Mouse (Mus musculus) midbrain, embryonic 10.5 days (tissue): Measurements from ENCODE around the gene Mfsd4b2. TPM values are rescaled to one million over a fixed set of nuclear protein-coding genes. Genes with fewer than 3 reads are reported as not detected.
A peak's percentile ranks its signal among the peaks of the same experiment; 100 is the strongest.
"Not testable (repeated sequence)": the region's sequence is repeated elsewhere in the genome, so short reads cannot be mapped to it uniquely, and the experiment has no call there.

Source experiments
- DNase-seq: peaks from one replicate; pipeline ENCODE4 v3.0.0-alpha.2; 2017; ENCODE audit warnings: low spot score
- H3K27ac ChIP-seq: fragments of 300-500 bp; sonication (generic); replicated peaks from 2 replicates; pipeline ENCODE4 v1.5.1; 2016; ENCODE audit warnings: mild to moderate bottlenecking
- H3K27me3 ChIP-seq: fragments of 300-500 bp; sonication (generic); 2 replicates; pipeline ENCODE4 v1.6.1; 2016; ENCODE audit warnings: low read depth, mild to moderate bottlenecking; ENCODE audit not compliant: poor library complexity, severe bottlenecking
- H3K36me3 ChIP-seq: fragments of 300-500 bp; sonication (generic); 2 replicates; pipeline ENCODE4 v1.6.1; 2016; ENCODE audit warnings: mild to moderate bottlenecking, moderate library complexity
- H3K4me1 ChIP-seq: fragments of 300-500 bp; sonication (generic); 2 replicates; pipeline ENCODE4 v1.6.1; 2016
- H3K4me3 ChIP-seq: fragments of 300-500 bp; sonication (generic); 2 replicates; pipeline ENCODE4 v1.5.1; 2016; ENCODE audit warnings: mild to moderate bottlenecking, moderate library complexity
- H3K9me3 ChIP-seq: fragments of 300-500 bp; sonication (generic); replicated peaks from 2 replicates; pipeline ENCODE4 v1.6.1; 2016; ENCODE audit warnings: mild to moderate bottlenecking
- WGBS: fragments of 180-500 bp; shearing (Covaris S2); methylation state at CpG from one replicate; pipeline ENCODE4 v1.1.7; 2016; 5-methylcytosine and 5-hydroxymethylcytosine counted together
- polyA plus RNA-seq: library from polyadenylated mRNA; unstranded; fragments of >200 nt; fragmentation: Nextera tagmentation; extraction: Ambion mirVana; gene quantifications from 2 replicates; pipeline ENCODE4 v1.2.1, GENCODE M21; 2016

The Mfsd4b2 gene
- not detected in 2 replicates for polyA plus RNA-seq

DNA sequence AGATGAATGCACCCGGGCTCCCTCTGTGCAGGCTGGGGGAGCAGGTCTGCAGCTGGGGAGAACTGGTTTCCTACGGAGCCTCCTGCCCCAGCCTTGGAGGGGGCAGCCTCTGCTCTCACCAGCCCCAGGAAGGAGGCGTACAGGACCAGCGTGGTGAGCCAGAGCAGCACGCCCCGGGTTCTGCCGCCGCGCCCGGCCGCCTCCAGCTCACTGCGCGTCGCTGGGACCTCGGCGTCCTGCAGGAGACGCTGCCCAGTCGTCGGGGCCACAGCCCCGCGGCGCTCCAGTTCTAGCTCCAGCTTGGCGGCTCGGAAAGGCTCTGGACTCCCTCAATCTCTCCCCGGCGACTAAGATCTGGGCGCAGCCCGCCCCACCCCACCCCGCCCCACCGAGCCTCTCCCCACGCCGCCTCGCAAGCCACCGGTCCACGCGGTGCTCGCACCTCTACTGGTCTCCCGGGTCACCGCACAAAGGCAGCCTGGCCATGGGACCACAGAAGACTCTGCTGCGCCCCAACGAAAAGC is at the start of gene Mfsd4b2:
TSS of gene Mfsd4b2 (minus strand) at position 308 of the 524 bp plus-strand sequence.
- peak within 1 kb of the TSS; percentile 77 for H3K27ac ChIP-seq
- peak; percentile 59 for DNase-seq
- H3K9me3 ChIP-seq, result no peaks in the 10 kb centered on the region
- no peaks in the 10 kb centered on the region for H3K36me3 ChIP-seq
- WGBS, result under 1% methylated on average over 41 of the region's 41 CpGs
- peak within 1 kb of the TSS; percentile 60 for H3K4me3 ChIP-seq
- H3K27me3 ChIP-seq, result peaks cover 39% of the 10 kb centered on the region
- peaks cover 10% of the 10 kb centered on the region for H3K4me1 ChIP-seq

GRCm38 (mm10) chr10:39975771-39976170 is 49.0 kb upstream of the Mfsd4b2 start:
- Histone ChIP-seq H3K27ac (no peak overlapping the region), H3K4me1 (no peaks in the 10 kb centered on the region), H3K4me3 (no peak overlapping the region), H3K9me3 (peaks cover 14% of the 10 kb centered on the region), H3K27me3 (no peaks in the 10 kb centered on the region), H3K36me3 (no peaks in the 10 kb centered on the region)
- WGBS, result 35% methylated on average over 2 of the region's 2 CpGs
- no peak for DNase-seq

DNA sequence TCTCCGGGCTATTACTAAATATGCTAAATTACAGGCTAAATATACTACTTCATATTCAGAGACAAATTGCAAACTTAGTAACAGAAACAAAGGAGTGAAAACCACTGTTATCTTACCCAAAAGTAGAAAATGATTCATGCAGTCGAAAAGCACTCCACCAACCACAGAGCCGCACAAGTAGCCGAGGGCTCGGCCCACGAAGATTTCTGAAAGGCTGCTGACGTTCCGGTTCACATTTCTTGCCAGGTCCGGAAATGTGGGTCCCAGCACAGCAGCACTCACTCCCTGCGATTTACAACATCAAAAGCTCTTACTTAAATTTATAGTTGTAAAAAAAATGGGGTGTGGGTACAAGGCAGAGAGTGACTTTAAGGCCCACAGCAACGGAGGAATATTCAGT is 48.3 kb upstream of the Mfsd4b2 start:
- H3K4me3 ChIP-seq, result no peak overlapping the region
- H3K27me3 ChIP-seq, result no peaks in the 10 kb centered on the region
- no peaks in the 10 kb centered on the region for H3K36me3 ChIP-seq
- peaks cover 14% of the 10 kb centered on the region for H3K9me3 ChIP-seq
- H3K27ac ChIP-seq, result no peak overlapping the region
- no peaks in the 10 kb centered on the region for H3K4me1 ChIP-seq
- DNase-seq, result no peak
- 69% methylated on average over 11 of the region's 11 CpGs for WGBS

GRCm38 (mm10) chr10:39967512-39967911 is 40.8 kb upstream of the Mfsd4b2 start:
- no peak for DNase-seq
- Histone ChIP-seq H3K9me3 (no peaks in the 10 kb centered on the region), H3K27ac (no peak overlapping the region), H3K4me1 (no peaks in the 10 kb centered on the region), H3K27me3 (no peaks in the 10 kb centered on the region), H3K36me3 (no peaks in the 10 kb centered on the region), H3K4me3 (no peak overlapping the region)
- WGBS, result 87% methylated on average over 3 of the region's 3 CpGs

DNA sequence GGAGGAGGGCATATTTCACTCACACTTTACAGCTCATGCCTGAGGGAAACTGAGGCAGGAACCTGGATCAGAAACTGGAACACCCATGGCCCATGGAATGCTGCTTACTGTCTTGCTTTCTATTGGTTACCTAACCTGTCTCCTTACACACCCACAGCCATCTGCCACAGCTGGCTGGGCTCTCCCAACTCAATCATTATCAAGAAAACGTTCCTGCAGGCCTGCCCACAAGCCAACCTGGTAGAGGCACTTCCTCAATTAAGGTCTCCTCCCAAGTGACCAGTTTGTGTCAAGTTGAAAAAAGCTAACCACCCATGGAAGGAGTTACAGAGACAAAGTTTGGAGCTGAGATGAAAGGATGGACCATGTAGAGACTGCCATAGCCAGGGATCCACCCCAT is 35.2 kb upstream of the Mfsd4b2 start:
- H3K27ac ChIP-seq, result no peak overlapping the region
- 56% methylated on average over 1 of the region's 1 CpGs for WGBS
- no peak overlapping the region for H3K4me3 ChIP-seq
- no peak for DNase-seq
- H3K36me3 ChIP-seq, result no peaks in the 10 kb centered on the region
- H3K27me3 ChIP-seq, result peaks cover 25% of the 10 kb centered on the region
- H3K9me3 ChIP-seq, result no peaks in the 10 kb centered on the region
- H3K4me1 ChIP-seq, result peaks cover 12% of the 10 kb centered on the region

- DNase-seq, result no peak
- H3K4me3 ChIP-seq, result peak overlapping the region; percentile 66
- 51% methylated on average over 11 of the region's 11 CpGs for WGBS
These were observed 33.7 kb upstream of the Mfsd4b2 start for GRCm38 (mm10) chr10:39960441-39960822.

DNA sequence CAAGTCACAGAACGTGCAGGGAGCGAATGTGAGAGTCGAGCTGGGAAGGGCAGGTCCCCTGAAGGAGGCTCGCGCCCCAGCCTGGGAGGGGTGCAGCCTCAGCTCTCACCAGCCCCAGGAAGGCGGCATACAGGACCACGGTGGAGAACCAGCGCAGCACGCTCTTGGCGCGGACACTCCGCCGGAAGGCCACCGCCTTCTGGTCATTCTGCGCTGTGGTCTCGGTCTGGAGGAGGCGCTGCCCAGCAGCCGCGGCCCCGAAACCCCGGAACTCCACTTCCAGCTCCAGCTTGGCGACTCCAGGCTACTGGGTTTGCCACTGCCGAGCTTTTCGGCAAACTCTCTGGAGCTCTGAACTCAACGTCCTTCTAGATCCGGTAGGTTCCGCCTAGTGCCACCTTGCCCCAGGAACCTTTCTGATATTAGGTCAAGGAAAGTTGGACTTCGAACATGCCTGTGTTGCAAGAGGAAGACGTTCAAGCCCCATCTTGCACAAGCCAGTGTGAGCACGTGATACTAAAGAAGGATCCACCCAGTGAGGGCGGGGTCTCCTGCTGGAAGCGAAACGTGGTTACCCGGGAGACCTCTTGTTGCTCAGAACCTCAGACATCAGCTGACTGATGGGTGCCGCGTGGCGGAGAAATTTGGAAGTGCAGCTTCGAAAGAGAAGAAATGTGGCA is 33.2 kb upstream of the Mfsd4b2 start, which contains the start of gene Mfsd4b3:
TSS of gene Mfsd4b3 (minus strand) at position 393 of the 680 bp plus-strand sequence.
- under 1% methylated on average over 38 of the region's 38 CpGs for WGBS
- Histone ChIP-seq H3K9me3 (no peaks in the 10 kb centered on the region), H3K27ac (peak within 1 kb of the TSS; percentile 81)

More at GRCm38 (mm10) chr10:39960441-39960822, 33.7 kb upstream of the Mfsd4b2 start:
- Histone ChIP-seq H3K4me1 (peaks cover 12% of the 10 kb centered on the region), H3K27me3 (peaks cover 26% of the 10 kb centered on the region), H3K36me3 (no peaks in the 10 kb centered on the region), H3K27ac (no peak overlapping the region), H3K9me3 (no peaks in the 10 kb centered on the region)

GRCm38 (mm10) chr10:39958266-39958665 is 31.5 kb upstream of the Mfsd4b2 start:
- Histone ChIP-seq H3K27me3 (peaks cover 26% of the 10 kb centered on the region), H3K9me3 (no peaks in the 10 kb centered on the region), H3K27ac (no peak overlapping the region), H3K4me3 (no peak overlapping the region), H3K36me3 (no peaks in the 10 kb centered on the region), H3K4me1 (peaks cover 12% of the 10 kb centered on the region)
- DNase-seq, result no peak
- 89% methylated on average over 4 of the region's 4 CpGs for WGBS

More for the DNA sequence above, 33.2 kb upstream of the Mfsd4b2 start, which contains the start of gene Mfsd4b3:
- Histone ChIP-seq H3K27me3 (peaks cover 26% of the 10 kb centered on the region), H3K4me1 (peaks cover 12% of the 10 kb centered on the region), H3K36me3 (no peaks in the 10 kb centered on the region), H3K4me3 (peak within 1 kb of the TSS; percentile 66)
- DNase-seq, result peak; percentile 92

- DNase-seq, result no peak
- Histone ChIP-seq H3K36me3 (no peaks in the 10 kb centered on the region), H3K4me1 (peaks cover 12% of the 10 kb centered on the region), H3K27ac (no peak overlapping the region), H3K9me3 (no peaks in the 10 kb centered on the region), H3K4me3 (no peak overlapping the region), H3K27me3 (peaks cover 38% of the 10 kb centered on the region)
- WGBS, result 86% methylated on average over 2 of the region's 2 CpGs
These were observed 29.7 kb upstream of the Mfsd4b2 start for GRCm38 (mm10) chr10:39956340-39956878.

DNA sequence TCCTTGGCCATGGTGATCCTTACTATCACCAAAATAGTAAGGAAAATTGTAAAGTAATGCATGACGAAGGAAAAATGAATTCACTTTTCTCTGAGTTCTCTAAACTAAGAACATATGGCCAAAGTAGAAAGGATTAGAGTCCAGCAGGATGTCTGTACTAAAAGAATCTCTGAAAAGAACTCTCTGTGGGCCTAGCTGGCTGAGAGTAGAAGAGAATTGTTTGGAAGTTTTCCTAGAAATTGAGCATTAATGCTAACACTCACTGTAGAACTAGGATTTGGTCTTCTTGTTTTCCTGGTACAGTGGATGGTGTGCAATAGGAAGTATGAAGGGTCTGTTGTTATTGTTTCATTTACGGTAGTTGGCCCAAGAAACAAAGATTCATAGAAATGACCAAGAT is 28.4 kb upstream of the Mfsd4b2 start:
- H3K4me3 ChIP-seq, result no peak overlapping the region
- WGBS, result 88% methylated on average over 2 of the region's 2 CpGs
- peaks cover 11% of the 10 kb centered on the region for H3K4me1 ChIP-seq
- peaks cover 43% of the 10 kb centered on the region for H3K27me3 ChIP-seq
- no peaks in the 10 kb centered on the region for H3K36me3 ChIP-seq
- no peak overlapping the region for H3K27ac ChIP-seq
- no peak for DNase-seq
- H3K9me3 ChIP-seq, result no peaks in the 10 kb centered on the region

- peak; percentile 26 for DNase-seq
- Histone ChIP-seq H3K4me1 (peaks cover 15% of the 10 kb centered on the region), H3K36me3 (no peaks in the 10 kb centered on the region), H3K27ac (no peak overlapping the region), H3K9me3 (no peaks in the 10 kb centered on the region), H3K4me3 (no peak overlapping the region), H3K27me3 (peaks cover 36% of the 10 kb centered on the region)
- 73% methylated on average over 2 of the region's 2 CpGs for WGBS
These were observed 22.7 kb upstream of the Mfsd4b2 start for GRCm38 (mm10) chr10:39949377-39949954.

GRCm38 (mm10) chr10:39947195-39947594 is 20.5 kb upstream of the Mfsd4b2 start:
- H3K4me3 ChIP-seq, DNase-seq, H3K27ac ChIP-seq, H3K36me3 ChIP-seq, H3K9me3 ChIP-seq: not testable (repeated sequence)
- 86% methylated on average over 3 of the region's 3 CpGs for WGBS
- Histone ChIP-seq H3K27me3 (peaks cover 31% of the 10 kb centered on the region), H3K4me1 (peaks cover 15% of the 10 kb centered on the region)

DNA sequence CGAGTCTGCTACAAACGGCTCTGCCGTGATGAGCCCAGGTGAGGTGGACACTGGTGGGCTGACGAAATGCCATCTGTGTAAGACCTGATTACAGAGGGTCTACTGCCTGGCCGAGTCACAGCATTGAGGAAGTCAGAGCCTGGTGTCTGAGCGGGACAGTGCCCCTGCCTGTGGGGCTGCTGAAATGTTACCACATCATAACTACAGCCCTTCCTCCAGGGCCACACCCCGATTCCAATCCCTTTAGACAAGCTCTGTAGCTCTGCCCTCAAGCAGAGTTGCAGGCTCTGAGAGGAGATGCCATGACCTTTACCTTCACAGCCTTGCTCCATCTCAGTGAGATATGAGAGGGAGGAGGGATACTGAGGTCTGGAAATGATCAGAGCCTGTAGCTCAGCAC is 9.8 kb upstream of the Mfsd4b2 start:
- Histone ChIP-seq H3K4me3 (no peak overlapping the region), H3K36me3 (no peaks in the 10 kb centered on the region), H3K27ac (no peak overlapping the region), H3K4me1 (no peaks in the 10 kb centered on the region), H3K9me3 (no peaks in the 10 kb centered on the region), H3K27me3 (no peaks in the 10 kb centered on the region)
- 85% methylated on average over 7 of the region's 7 CpGs for WGBS
- DNase-seq, result no peak
